Mouse (Mus musculus) embryonic facial prominence, embryonic 14.5 days (tissue): ENCODE data around the gene Ushbp1. TPM values are rescaled to one million over a fixed set of nuclear protein-coding genes. Genes with fewer than 3 reads are reported as not detected.
"Not testable (repeated sequence)": the region's sequence is repeated elsewhere in the genome, so short reads cannot be mapped to it uniquely, and the experiment has no call there.

Experiments used
- ATAC-seq: fragments of 200-750 bp; cut with Nextera tagmentation; 2 replicates; pipeline ENCODE4 v1.8.0; 2017; ENCODE audit warnings: low read depth, moderate number of reproducible peaks, moderate TSS enrichment
- DNase-seq: peaks from one replicate; pipeline ENCODE4 v3.0.0-alpha.2; 2015; ENCODE audit warnings: low spot score
- H3K27ac ChIP-seq: fragments of 300-500 bp; sonication (generic); replicated peaks from 2 replicates; pipeline ENCODE4 v1.5.1; 2014; ENCODE audit warnings: low read depth, mild to moderate bottlenecking, low read length, moderate library complexity
- H3K27me3 ChIP-seq: fragments of 300-500 bp; sonication (generic); replicated peaks from 2 replicates; pipeline ENCODE4 v1.6.1; 2014; ENCODE audit warnings: low read length; ENCODE audit not compliant: control insufficient read depth, insufficient read depth
- H3K36me3 ChIP-seq: fragments of 300-500 bp; sonication (generic); 2 replicates; pipeline ENCODE4 v1.6.1; 2014; ENCODE audit warnings: low read length, mixed read lengths; ENCODE audit not compliant: control insufficient read depth, insufficient read depth
- H3K4me1 ChIP-seq: fragments of 300-500 bp; sonication (generic); 2 replicates; pipeline ENCODE4 v1.6.1; 2014; ENCODE audit warnings: antibody characterized with exemption, low read length; ENCODE audit not compliant: control insufficient read depth, insufficient read depth
- H3K4me2 ChIP-seq: fragments of 300-500 bp; sonication (generic); 2 replicates; pipeline ENCODE4 v1.6.1; 2014; ENCODE audit warnings: low read depth, mild to moderate bottlenecking, low read length, moderate library complexity, mixed read lengths
- H3K4me3 ChIP-seq: fragments of 300-500 bp; sonication (generic); 2 replicates; pipeline ENCODE4 v1.5.1; 2014; ENCODE audit warnings: low read depth, mild to moderate bottlenecking, low read length
- H3K9ac ChIP-seq: fragments of 300-500 bp; sonication (generic); 2 replicates; pipeline ENCODE4 v1.6.1; 2014; ENCODE audit warnings: low read depth, mild to moderate bottlenecking, low read length, moderate library complexity, mixed read lengths
- H3K9me3 ChIP-seq: fragments of 300-500 bp; sonication (generic); 2 replicates; pipeline ENCODE4 v1.6.1; 2016; ENCODE audit warnings: low read length; ENCODE audit not compliant: control insufficient read depth
- WGBS: fragments of 180-500 bp; shearing (Covaris S2); extraction: QIAGEN DNeasy Blood & Tissue Kit; methylation state at CpG from one replicate; pipeline ENCODE4 v1.1.7; 2014; 5-methylcytosine and 5-hydroxymethylcytosine counted together
- polyA plus RNA-seq: library from polyadenylated mRNA; unstranded; fragments of >200 nt; fragmentation: Nextera tagmentation; extraction: Ambion mirVana; gene quantifications from 2 replicates; pipeline ENCODE4 v1.2.1, GENCODE M21; 2014

The Ushbp1 gene
- polyA plus RNA-seq, 1 experiment from 2014 or later = 9.4 TPM

- WGBS = 75% methylated on average over 5 of the region's 5 CpGs
- H3K36me3 ChIP-seq = peaks cover 55% of the 10 kb centered on the region
- H3K27ac ChIP-seq = no peak overlapping the region
Measured at GRCm38 (mm10) chr8:71340625-71341024, 55.0 kb downstream of the Ushbp1 start.

GRCm38 (mm10) chr8:71337834-71338233 is 57.8 kb downstream of the Ushbp1 start:
- H3K36me3 ChIP-seq = peaks cover 43% of the 10 kb centered on the region
- WGBS = 91% methylated on average over 5 of the region's 6 CpGs
- H3K9ac ChIP-seq, H3K4me2 ChIP-seq, H3K4me1 ChIP-seq, ATAC-seq, DNase-seq, H3K9me3 ChIP-seq, H3K4me3 ChIP-seq, H3K27me3 ChIP-seq, H3K27ac ChIP-seq: not testable (repeated sequence)

More at GRCm38 (mm10) chr8:71340625-71341024, 55.0 kb downstream of the Ushbp1 start:
- Histone ChIP-seq H3K4me2 (no peak overlapping the region), H3K27me3 (no peaks in the 10 kb centered on the region), H3K9me3 (no peaks in the 10 kb centered on the region), H3K4me3 (no peak overlapping the region), H3K9ac (no peak overlapping the region), H3K4me1 (no peaks in the 10 kb centered on the region)
- DNase-seq (peak; percentile 12), ATAC-seq (no peak)

Other genes starting within 250 kb of the Ushbp1 start
- gene Myo9b, start 123.1 kb downstream of the Ushbp1 start, polyA plus RNA-seq = 24.1 and 26.0 TPM in 2 replicates
- 46.2 and 48.7 TPM in 2 replicates for gene Haus8, start 122.9 kb downstream of the Ushbp1 start, polyA plus RNA-seq
- 106 and 115 TPM in 2 replicates for gene Use1, start 29.0 kb downstream of the Ushbp1 start, polyA plus RNA-seq
- gene Ocel1, start 24.5 kb downstream of the Ushbp1 start, polyA plus RNA-seq = 3.8 and 4.0 TPM in 2 replicates
- 57.2 and 61.9 TPM in 2 replicates for gene Nr2f6, start 13.8 kb downstream of the Ushbp1 start, polyA plus RNA-seq
- gene Babam1, start 1.1 kb upstream of the Ushbp1 start, polyA plus RNA-seq = 79.6 and 85.2 TPM in 2 replicates
- gene Ankle1, start 10.2 kb upstream of the Ushbp1 start, polyA plus RNA-seq = 13.0 and 16.4 TPM in 2 replicates
- 47.9 and 49.4 TPM in 2 replicates for gene Abhd8, start 67.9 kb upstream of the Ushbp1 start, polyA plus RNA-seq
- 115 and 123 TPM in 2 replicates for gene Mrpl34, start 69.2 kb upstream of the Ushbp1 start, polyA plus RNA-seq
- gene Dda1, start 73.4 kb upstream of the Ushbp1 start, polyA plus RNA-seq = 100 and 105 TPM in 2 replicates
- 2.0 and 2.1 TPM in 2 replicates for gene Ano8, start 90.2 kb upstream of the Ushbp1 start, polyA plus RNA-seq
- gene Gtpbp3, start 92.3 kb upstream of the Ushbp1 start, polyA plus RNA-seq = 5.3 and 6.8 TPM in 2 replicates
- 53.5 and 59.0 TPM in 2 replicates for gene Plvap, start 116.0 kb upstream of the Ushbp1 start, polyA plus RNA-seq
- 2.4 and 3.5 TPM in 2 replicates for gene Ccdc194, start 129.9 kb upstream of the Ushbp1 start, polyA plus RNA-seq
- 16.0 and 16.2 TPM in 2 replicates for gene Bst2, start 141.7 kb upstream of the Ushbp1 start, polyA plus RNA-seq
- 85.4 and 95.3 TPM in 2 replicates for gene Mvb12a, start 147.1 kb upstream of the Ushbp1 start, polyA plus RNA-seq
- 1.1 and 1.4 TPM in 2 replicates for gene Tmem221, start 163.1 kb upstream of the Ushbp1 start, polyA plus RNA-seq
- gene Nxnl1, start 170.8 kb upstream of the Ushbp1 start, polyA plus RNA-seq = 0.07 TPM in 1 of 2 replicates, not detected in the other
- gene Slc27a1, start 173.1 kb upstream of the Ushbp1 start, polyA plus RNA-seq = 15.5 and 20.4 TPM in 2 replicates
- 239 and 245 TPM in 2 replicates for gene Pgls, start 196.4 kb upstream of the Ushbp1 start, polyA plus RNA-seq
- 2.3 and 3.5 TPM in 2 replicates for gene Fam129c, start 201.8 kb upstream of the Ushbp1 start, polyA plus RNA-seq
- 107 and 112 TPM in 2 replicates for gene Colgalt1, start 215.2 kb upstream of the Ushbp1 start, polyA plus RNA-seq